In genomic region chr10:91326661-91327312, GRCm38 (mm10) we compare ENCODE assay signal across 19 mouse cellular contexts.
DNase-seq lines count a peak whose midpoint lies in the region; ATAC-seq and TF ChIP-seq lines count a peak whose summit lies in the region.
"Had no signal": no experiment of that assay in that cellular context is flagged by ENCODE, and none has a peak within 500 bp of the region (broad histone marks: within the 10 kb centered on the region; RNA-seq: fewer than 3 reads in every experiment).

No protein-coding gene starts in this region.

- H3K4me1 ChIP-seq in heart, embryonic 16.5 days (ENCODE audit: control insufficient read depth, insufficient read depth, low read length), result no peaks in the 10 kb centered on the region
- peaks cover 12% of the 10 kb centered on the region for H3K4me1 ChIP-seq in midbrain, embryonic 14.5 days (ENCODE audit: control insufficient read depth, insufficient read depth, low read length)
- no peaks in the 10 kb centered on the region for H3K4me1 ChIP-seq in intestine, postnatal 0 days (replicated peaks; ENCODE audit: control insufficient read depth, insufficient read depth, low read length)
- H3K4me1 ChIP-seq: limb, embryonic 12.5 days; liver, embryonic 13.5 days had no signal

- no peak overlapping the region for H3K9ac ChIP-seq in heart, embryonic 16.5 days (ENCODE audit: low read length)
- no peak overlapping the region for H3K9ac ChIP-seq in midbrain, embryonic 14.5 days (replicated peaks; ENCODE audit: low read length)
- no peak overlapping the region for H3K9ac ChIP-seq in intestine, postnatal 0 days (ENCODE audit: low read depth, low read length)
- H3K9ac ChIP-seq: hindbrain, embryonic 13.5 days; limb, embryonic 12.5 days; liver, embryonic 13.5 days had no signal

- no peak overlapping the region for H3K27ac ChIP-seq in heart, embryonic 16.5 days (ENCODE audit: low read length)
- no peak overlapping the region; the same call in 1 of the 2 replicates for H3K27ac ChIP-seq in midbrain, embryonic 14.5 days (replicated peaks; ENCODE audit: low read depth, low read length)
- no peak overlapping the region for H3K27ac ChIP-seq in intestine, postnatal 0 days (ENCODE audit: low read depth, low read length)
- H3K27ac ChIP-seq: hindbrain, embryonic 13.5 days; limb, embryonic 12.5 days; liver, embryonic 13.5 days had no signal

- peak; percentile 27 for DNase-seq in embryo, embryonic 10.5 days (ENCODE audit: low spot score)
- DNase-seq in embryo, embryonic 9.5 days (ENCODE audit: extremely low spot score), result no peak
- no peak for DNase-seq in heart, postnatal 14 days
- peak; percentile 12 to 16 for DNase-seq in kidney, postnatal 4 days
- DNase-seq in kidney, adult 9 months, result no peak
- DNase-seq in midbrain, embryonic 14.5 days, result peak; percentile 51
- DNase-seq: cerebellum, adult 9-10 months; gastrocnemius, postnatal 14 days; liver, embryonic 13.5 days; right cerebral cortex, postnatal 4 days; thymus, postnatal 4 days had no signal

- no peaks in the 10 kb centered on the region for H3K36me3 ChIP-seq in heart, embryonic 16.5 days (ENCODE audit: control insufficient read depth, insufficient read depth)
- no peaks in the 10 kb centered on the region for H3K36me3 ChIP-seq in midbrain, embryonic 14.5 days (ENCODE audit: control insufficient read depth, insufficient read depth, low read length)
- no peaks in the 10 kb centered on the region for H3K36me3 ChIP-seq in intestine, postnatal 0 days (ENCODE audit: control insufficient read depth, insufficient read depth)
- H3K36me3 ChIP-seq: G1E; hindbrain, embryonic 13.5 days; limb, embryonic 12.5 days; liver, embryonic 13.5 days had no signal

- no peak for TF ChIP-seq CTCF in intestine, postnatal 0 days (IDR thresholded peaks at IDR 0.05; ENCODE audit: low read depth)

- H3K9me3 ChIP-seq in heart, embryonic 16.5 days (replicated peaks; ENCODE audit: control insufficient read depth, low read length), result no peaks in the 10 kb centered on the region
- no peaks in the 10 kb centered on the region for H3K9me3 ChIP-seq in midbrain, embryonic 14.5 days (ENCODE audit: control insufficient read depth, low read length)
- no peaks in the 10 kb centered on the region for H3K9me3 ChIP-seq in intestine, postnatal 0 days (ENCODE audit: control insufficient read depth)
- H3K9me3 ChIP-seq: hindbrain, embryonic 13.5 days; limb, embryonic 12.5 days had no signal

- ATAC-seq in heart, embryonic 16.5 days (replicated peaks; ENCODE audit: extremely low read depth, insufficient read depth, low FRiP score), result 0 out of 2 replicates have a peak, but pooled peaks have one; percentile 28
- no peak for ATAC-seq in midbrain, embryonic 14.5 days (ENCODE audit: low FRiP score, low TSS enrichment)
- no peak for ATAC-seq in intestine, postnatal 0 days
- ATAC-seq: CD4-positive, CD25-positive, alpha-beta regulatory T cell, adult 4 months; intestine, embryonic 16.5 days had no signal

- intact Hi-C loops in heart, postnatal 14 days (cut with DNase I), result no loop called here

- H3K4me3 ChIP-seq in heart, embryonic 16.5 days (ENCODE audit: low read length), result no peak overlapping the region
- H3K4me3 ChIP-seq in midbrain, embryonic 14.5 days (replicated peaks; ENCODE audit: low read depth, low read length), result no peak overlapping the region
- no peak overlapping the region for H3K4me3 ChIP-seq in intestine, postnatal 0 days (ENCODE audit: low read depth, low read length)
- H3K4me3 ChIP-seq: erythroblast, embryonic 14.5 days; hindbrain, embryonic 13.5 days; limb, embryonic 12.5 days; liver, embryonic 13.5 days had no signal

- no peaks in the 10 kb centered on the region for H3K27me3 ChIP-seq in heart, embryonic 16.5 days (ENCODE audit: control insufficient read depth, insufficient read depth, low read length)
- no peaks in the 10 kb centered on the region for H3K27me3 ChIP-seq in midbrain, embryonic 14.5 days (ENCODE audit: control insufficient read depth, insufficient read depth, low read length)
- no peaks in the 10 kb centered on the region for H3K27me3 ChIP-seq in intestine, postnatal 0 days (replicated peaks; ENCODE audit: control insufficient read depth, insufficient read depth, low read length)
- H3K27me3 ChIP-seq: hindbrain, embryonic 13.5 days; limb, embryonic 12.5 days; liver, embryonic 13.5 days had no signal

- 0 out of 2 replicates have a peak overlapping the region, but pooled peaks have one; percentile 19 for H3K4me2 ChIP-seq in heart, embryonic 16.5 days (ENCODE audit: low read depth, low read length)
- no peak overlapping the region for H3K4me2 ChIP-seq in midbrain, embryonic 14.5 days (ENCODE audit: low read length)
- no peak overlapping the region for H3K4me2 ChIP-seq in intestine, postnatal 0 days (replicated peaks; ENCODE audit: low read depth)
- H3K4me2 ChIP-seq: hindbrain, embryonic 13.5 days; limb, embryonic 12.5 days; liver, embryonic 13.5 days had no signal

- 24% methylated on average over 12 of the region's 12 CpGs for WGBS in heart, embryonic 16.5 days
- 8% methylated on average over 12 of the region's 12 CpGs for WGBS in midbrain, embryonic 14.5 days
- 34% methylated on average over 12 of the region's 12 CpGs for WGBS in intestine, postnatal 0 days

Comparison
In these comparisons a context has a peak if more than half of its experiments do, and no peak if none do; other contexts are left out.
1. DNase-seq: peak in embryo, embryonic 10.5 days (single experiment), kidney, postnatal 4 days (2 of 2) and midbrain, embryonic 14.5 days (single experiment); none in embryo, embryonic 9.5 days (single experiment), heart, postnatal 14 days (0 of 2) and kidney, adult 9 months (single experiment).